Mouse (Mus musculus) C2C12 (cell line): ENCODE measurements around the gene Bri3. TPM values are rescaled to one million over a fixed set of nuclear protein-coding genes. Genes with fewer than 3 reads are reported as not detected.

Source experiments
- H3K27me3 ChIP-seq: one replicate; pipeline ENCODE4 v1.6.1; 2011; ENCODE audit not compliant: control insufficient read depth, insufficient read depth, insufficient read length
- H3K36me3 ChIP-seq: one replicate; pipeline ENCODE4 v1.6.1; 2011; ENCODE audit not compliant: control insufficient read depth, insufficient read depth
- H3K4me3 ChIP-seq: one replicate; pipeline ENCODE4 v1.5.1; 2011; ENCODE audit warnings: mild to moderate bottlenecking, control low read depth; ENCODE audit not compliant: poor library complexity, insufficient read depth, severe bottlenecking
- H3K79me2 ChIP-seq: one replicate; pipeline ENCODE4 v1.6.1; 2011; ENCODE audit not compliant: control insufficient read depth, insufficient read depth
- H3K79me3 ChIP-seq: one replicate; pipeline ENCODE4 v1.6.1; 2011; ENCODE audit warnings: low read depth, control low read depth
- H3ac ChIP-seq: one replicate; pipeline ENCODE3; 2011; ENCODE audit warnings: low read depth; ENCODE audit not compliant: control insufficient read depth, insufficient read length
- CEBPB ChIP-seq: IDR thresholded peaks from one replicate; pipeline ENCODE4 v1.6.1; 2011; ENCODE audit warnings: low read depth, mild to moderate bottlenecking, control low read depth, moderate library complexity
- CTCF ChIP-seq: IDR thresholded peaks from one replicate; pipeline ENCODE4 v1.5.1; 2011; ENCODE audit not compliant: control insufficient read depth, insufficient read depth, insufficient read length
- FOSL1 ChIP-seq: IDR thresholded peaks from one replicate; pipeline ENCODE4 v1.8.0; 2011; ENCODE audit warnings: mild to moderate bottlenecking, low read length; ENCODE audit not compliant: poor library complexity, insufficient read depth, severe bottlenecking
- MAX ChIP-seq: IDR thresholded peaks from one replicate; pipeline ENCODE4 v1.6.1; 2011; ENCODE audit warnings: mild to moderate bottlenecking, control low read depth
- MYOD1 ChIP-seq: IDR thresholded peaks from one replicate; pipeline ENCODE4 v1.6.1; 2011; ENCODE audit warnings: low read depth; ENCODE audit not compliant: control insufficient read depth, insufficient read length
- MYOG ChIP-seq: IDR thresholded peaks from one replicate; pipeline ENCODE4 v1.6.1; 2011; ENCODE audit not compliant: control insufficient read depth, insufficient read length; ENCODE audit errors: extremely low read depth
- USF1 ChIP-seq: IDR thresholded peaks from one replicate; pipeline ENCODE4 v1.6.1; 2011; ENCODE audit warnings: low read depth, mild to moderate bottlenecking, control low read depth, moderate library complexity
- long read RNA-seq, 2 experiments: library from polyadenylated mRNA; unstranded; transcript quantifications; one replicate each; pipeline ENCODE4 v2.0.0; 2019 to 2020
- polyA plus RNA-seq: library from polyadenylated mRNA; unstranded; fragments of >200 nt; fragmentation: generic; extraction: Trizol; gene quantifications from one replicate; pipeline ENCODE4 v1.2.1, GENCODE M21; 2012; ENCODE audit warnings: missing spikeins

Bri3 gene
- polyA plus RNA-seq: 121 TPM
- long read RNA-seq, experiment 1, transcript Bri3-201 (3 exons, 955 nt): major isoform, 71 of 82 reads
- long read RNA-seq, experiment 1, partial matches to known transcripts: 10 of 82 reads
- long read RNA-seq, experiment 1, other reads (novel, unspliced or antisense): 1 of 82 reads
- long read RNA-seq, experiment 2, partial matches to known transcripts: 0 of 1 reads
- long read RNA-seq, experiment 2, other reads (novel, unspliced or antisense): 0 of 1 reads

DNA sequence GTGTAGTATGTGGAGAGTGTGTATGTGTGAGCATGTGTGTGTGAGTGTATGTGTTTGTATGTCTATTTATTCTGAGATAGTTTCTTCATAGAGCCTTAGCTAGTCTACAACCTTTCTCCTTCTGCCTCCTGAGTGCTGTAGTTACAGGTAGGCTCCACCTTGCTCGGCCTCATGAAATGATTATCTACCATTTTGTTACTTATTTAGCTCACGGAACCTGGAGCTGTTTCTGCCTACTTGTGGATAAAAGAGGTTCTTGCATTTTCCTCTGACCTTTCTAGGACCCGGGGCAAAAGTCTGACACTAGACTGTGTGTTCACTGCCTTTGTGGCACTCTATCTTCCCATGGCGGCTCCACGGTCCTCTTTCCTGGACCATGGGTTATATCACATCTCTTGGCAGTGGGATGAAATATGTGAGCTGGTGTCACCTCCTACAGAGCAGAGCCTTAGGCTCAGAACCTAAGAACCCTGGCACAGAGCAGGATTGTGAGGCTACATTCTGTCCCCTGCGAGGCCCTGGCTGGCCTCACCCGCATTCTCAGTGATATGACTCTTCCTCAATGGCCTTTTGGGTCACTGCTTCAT, at the start of gene Bri3:
Gene Bri3 (plus strand): TSS at position 537 of the 587 bp plus-strand sequence.
- H3K36me3 ChIP-seq: no peaks in the 10 kb centered on the region
- no peaks in the 10 kb centered on the region for H3K79me3 ChIP-seq
- no peaks in the 10 kb centered on the region for H3K79me2 ChIP-seq
- H3ac ChIP-seq: no peak within 1 kb of the TSS
- TF ChIP-seq USF1 (no peak), CEBPB (no peak), MAX (no peak), CTCF (no peak), FOSL1 (no peak), MYOD1 (no peak), MYOG (no peak)
- no peak within 1 kb of the TSS for H3K4me3 ChIP-seq
- H3K27me3 ChIP-seq: no peaks in the 10 kb centered on the region

DNA sequence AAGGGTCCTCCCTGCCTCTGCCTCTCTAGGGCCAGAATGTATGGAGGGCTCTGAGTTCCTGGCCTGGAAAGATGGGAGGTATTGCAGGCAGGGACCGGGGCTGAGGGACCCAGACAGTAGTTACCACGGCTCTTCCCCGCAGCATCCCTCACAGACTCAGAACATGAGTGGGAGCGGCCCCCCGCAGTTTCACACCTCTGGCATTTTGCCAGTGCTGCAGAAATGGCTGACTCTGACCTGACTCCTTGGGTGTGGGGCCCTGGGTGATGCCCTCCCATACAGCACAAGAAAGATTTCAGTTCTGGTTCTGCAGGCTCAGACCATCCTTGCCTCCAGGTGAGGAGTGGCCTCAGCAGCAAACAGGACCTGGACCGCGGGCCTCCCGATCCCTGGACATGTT, 48.7 kb upstream of the Bri3 start:
- no peaks in the 10 kb centered on the region for H3K79me3 ChIP-seq
- no peak overlapping the region for H3K4me3 ChIP-seq
- no peaks in the 10 kb centered on the region for H3K79me2 ChIP-seq
- no peak for TF ChIP-seq USF1
- TF ChIP-seq MAX: no peak
- no peak for TF ChIP-seq CTCF
- no peak for TF ChIP-seq MYOD1
- TF ChIP-seq MYOG: no peak
- no peak for TF ChIP-seq CEBPB
- TF ChIP-seq FOSL1: no peak
- H3K36me3 ChIP-seq: no peaks in the 10 kb centered on the region
- no peak overlapping the region for H3ac ChIP-seq
- H3K27me3 ChIP-seq: no peaks in the 10 kb centered on the region

DNA sequence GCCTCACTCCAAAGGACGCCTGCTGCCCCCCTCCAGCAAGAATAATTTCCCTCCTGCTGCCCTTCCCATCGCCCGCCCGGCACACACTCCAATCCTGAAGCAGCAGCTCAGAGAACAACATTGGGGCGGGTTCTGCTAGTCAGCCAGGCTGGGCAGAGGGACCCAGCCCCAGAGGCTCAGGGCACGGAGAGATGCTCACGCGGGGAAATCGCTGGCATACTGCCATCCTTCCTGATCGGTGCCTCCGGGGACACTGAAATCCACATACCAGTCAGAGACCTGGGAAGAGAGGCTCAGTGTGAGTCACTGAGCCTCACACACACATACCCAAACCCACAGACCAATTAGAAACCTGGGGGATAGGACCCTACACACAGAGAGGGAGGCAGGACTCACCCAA, 43.6 kb upstream of the Bri3 start:
- H3K27me3 ChIP-seq: no peaks in the 10 kb centered on the region
- H3K79me2 ChIP-seq: no peaks in the 10 kb centered on the region
- H3K79me3 ChIP-seq: no peaks in the 10 kb centered on the region
- H3K36me3 ChIP-seq: no peaks in the 10 kb centered on the region
- H3K4me3 ChIP-seq: no peak overlapping the region
- TF ChIP-seq MAX (no peak), MYOD1 (no peak), USF1 (no peak), MYOG (no peak), FOSL1 (no peak), CEBPB (no peak), CTCF (no peak)
- no peak overlapping the region for H3ac ChIP-seq

DNA sequence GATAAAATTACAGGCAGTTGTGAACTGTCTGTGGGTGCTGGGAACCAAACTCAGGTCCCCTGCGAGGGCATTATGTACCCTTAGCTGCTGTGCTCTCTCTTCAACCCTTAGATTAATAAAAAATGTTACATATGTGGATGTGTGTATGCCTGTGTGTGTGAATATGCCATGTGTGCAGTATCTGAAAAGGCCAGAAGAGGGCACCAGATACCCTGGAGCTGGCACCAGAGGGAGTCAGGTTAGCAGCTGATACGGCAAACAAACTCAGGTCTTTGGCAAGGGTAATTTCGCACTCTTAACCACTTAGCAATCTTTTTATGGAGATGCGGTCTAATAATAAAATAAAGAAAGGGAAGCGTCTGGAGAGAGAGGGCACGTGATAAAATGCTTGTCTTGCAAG, 41.8 kb upstream of the Bri3 start:
- H3K4me3 ChIP-seq: no peak overlapping the region
- no peak overlapping the region for H3ac ChIP-seq
- H3K27me3 ChIP-seq: no peaks in the 10 kb centered on the region
- H3K36me3 ChIP-seq: no peaks in the 10 kb centered on the region
- TF ChIP-seq MAX (no peak), USF1 (no peak), MYOG (no peak), CTCF (no peak)
- no peaks in the 10 kb centered on the region for H3K79me3 ChIP-seq
- H3K79me2 ChIP-seq: no peaks in the 10 kb centered on the region

DNA sequence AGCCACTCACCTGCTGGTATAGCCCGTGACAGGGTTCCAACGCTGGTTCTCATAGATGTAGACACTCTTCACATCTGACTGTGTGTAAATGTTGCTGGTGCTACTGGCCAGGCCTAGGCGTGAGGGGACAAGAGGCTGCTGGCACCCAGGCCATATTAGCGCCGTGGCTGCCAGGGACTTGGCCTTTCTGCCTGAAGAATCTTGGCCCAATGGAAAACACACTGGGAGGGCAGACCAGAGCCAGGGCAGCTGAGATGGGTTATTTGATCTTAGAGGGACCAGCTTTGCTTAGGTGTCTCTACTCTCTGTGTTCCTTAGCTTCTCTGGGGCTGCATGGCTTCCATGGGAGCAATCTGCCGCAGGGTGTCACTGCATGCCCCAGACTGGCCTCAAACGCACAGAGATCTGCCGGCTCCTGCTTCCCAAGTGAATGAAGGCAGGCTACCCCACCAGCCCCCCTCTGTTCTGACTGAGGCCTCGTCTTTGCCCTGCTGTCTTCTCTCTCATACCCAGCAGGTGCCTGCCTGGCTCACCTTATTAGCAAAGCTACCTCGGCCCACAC, 40.8 kb upstream of the Bri3 start:
- Histone ChIP-seq H3K4me3 (no peak overlapping the region), H3K79me3 (no peaks in the 10 kb centered on the region), H3K36me3 (no peaks in the 10 kb centered on the region), H3ac (no peak overlapping the region), H3K27me3 (no peaks in the 10 kb centered on the region), H3K79me2 (no peaks in the 10 kb centered on the region)
- no peak for TF ChIP-seq MAX
- TF ChIP-seq CEBPB: no peak
- no peak for TF ChIP-seq FOSL1
- TF ChIP-seq MYOD1: no peak
- no peak for TF ChIP-seq USF1
- no peak for TF ChIP-seq MYOG
